Comparison of ENCODE assay signal across 8 mouse cellular contexts in genomic region chr16:13902888-13903483, GRCm38 (mm10). TPM values are rescaled to one million over a fixed set of nuclear protein-coding genes. Genes with fewer than 3 reads are reported as not detected.
DNase-seq lines count a peak whose midpoint lies in the region; ATAC-seq and TF ChIP-seq lines count a peak whose summit lies in the region.

TSS of gene Pdxdc1 (minus strand) at chr16:13903131.
TSS of gene Mpv17l (plus strand) at chr16:13903161.

- peak; percentile 95 for DNase-seq in c-Kit-positive CD71-positive TER-119-positive erythroid progenitor cells, embryonic 14.5 days (ENCODE audit: low spot score)
- DNase-seq in heart, postnatal 0 days (ENCODE audit: low spot score), result peak; percentile 93
- peak; percentile 98 to 99 for DNase-seq in kidney, postnatal 4 days

- H3K4me2 ChIP-seq in forebrain, embryonic 12.5 days, result peak within 1 kb of the TSS; percentile 81
- H3K4me2 ChIP-seq in heart, postnatal 0 days (ENCODE audit: low read depth, low read length), result peak within 1 kb of the TSS; percentile 81
- H3K4me2 ChIP-seq in liver, embryonic 16.5 days (ENCODE audit: low read depth, low read length), result peak within 1 kb of the TSS; percentile 92
- H3K4me2 ChIP-seq in neural tube, embryonic 13.5 days, result peak within 1 kb of the TSS; percentile 82

- no peak for TF ChIP-seq CTCF in E14TG2a.4 (conservative IDR thresholded peaks at IDR 0.05; ENCODE audit: low read length)
- no peak for TF ChIP-seq CTCF in heart, postnatal 0 days (IDR thresholded peaks at IDR 0.05; ENCODE audit: low read depth)
- no peak for TF ChIP-seq CTCF in testis, adult 2 months (IDR thresholded peaks at IDR 0.05; ENCODE audit: control insufficient read depth, insufficient read depth, insufficient replicate concordance, low read depth, low read length)

- peak within 1 kb of the TSS; percentile 99 for H3K4me3 ChIP-seq in E14TG2a.4 (replicated peaks; ENCODE audit: low read length)
- peak within 1 kb of the TSS; percentile 86 for H3K4me3 ChIP-seq in forebrain, embryonic 12.5 days (replicated peaks)
- peak within 1 kb of the TSS; percentile 98 for H3K4me3 ChIP-seq in heart, postnatal 0 days (ENCODE audit: low read depth, low read length)
- H3K4me3 ChIP-seq in liver, embryonic 16.5 days (ENCODE audit: low read depth, low read length), result peak within 1 kb of the TSS; percentile 99
- H3K4me3 ChIP-seq in neural tube, embryonic 13.5 days, result peak within 1 kb of the TSS; percentile 92
- peak within 1 kb of the TSS; percentile 99 for H3K4me3 ChIP-seq in testis, adult 2 months (ENCODE audit: control insufficient read depth, low read depth, low read length)

- H3K4me1 ChIP-seq in E14TG2a.4 (replicated peaks; ENCODE audit: low read depth, low read length), result peaks cover 27% of the 10 kb centered on the region
- H3K4me1 ChIP-seq in forebrain, embryonic 12.5 days, result peaks cover 15% of the 10 kb centered on the region
- H3K4me1 ChIP-seq in heart, postnatal 0 days (ENCODE audit: control insufficient read depth, insufficient read depth), result peaks cover 10% of the 10 kb centered on the region; the same call in 1 of the 2 replicates
- peaks cover 14% of the 10 kb centered on the region for H3K4me1 ChIP-seq in liver, embryonic 16.5 days (ENCODE audit: control insufficient read depth, low read depth, low read length)
- peaks cover 19% of the 10 kb centered on the region for H3K4me1 ChIP-seq in neural tube, embryonic 13.5 days (replicated peaks)
- peaks cover 11% of the 10 kb centered on the region for H3K4me1 ChIP-seq in testis, adult 2 months (ENCODE audit: control insufficient read depth, insufficient read depth, low read length)

- no peaks in the 10 kb centered on the region for H3K27me3 ChIP-seq in E14TG2a.4 (ENCODE audit: insufficient read depth, low read length)
- H3K27me3 ChIP-seq in forebrain, embryonic 12.5 days, result no peaks in the 10 kb centered on the region
- H3K27me3 ChIP-seq in heart, postnatal 0 days (ENCODE audit: control insufficient read depth, insufficient read depth, low read length), result no peaks in the 10 kb centered on the region
- H3K27me3 ChIP-seq in liver, embryonic 16.5 days (ENCODE audit: control insufficient read depth, insufficient read depth, low read depth, low read length), result no peaks in the 10 kb centered on the region
- no peaks in the 10 kb centered on the region for H3K27me3 ChIP-seq in neural tube, embryonic 13.5 days
- H3K27me3 ChIP-seq in testis, adult 2 months (ENCODE audit: control insufficient read depth, insufficient read depth, low read length), result no peaks in the 10 kb centered on the region

- no peaks in the 10 kb centered on the region for H3K9me3 ChIP-seq in E14TG2a.4 (ENCODE audit: low read length)
- H3K9me3 ChIP-seq in forebrain, embryonic 12.5 days, result no peaks in the 10 kb centered on the region
- no peaks in the 10 kb centered on the region for H3K9me3 ChIP-seq in heart, postnatal 0 days (replicated peaks; ENCODE audit: control insufficient read depth, low read length)
- H3K9me3 ChIP-seq in liver, embryonic 16.5 days (replicated peaks; ENCODE audit: control insufficient read depth, low read length), result no peaks in the 10 kb centered on the region
- no peaks in the 10 kb centered on the region for H3K9me3 ChIP-seq in neural tube, embryonic 13.5 days

- TF ChIP-seq EP300 in heart, postnatal 0 days (IDR thresholded peaks at IDR 0.05; ENCODE audit: low read depth), result 0 out of 2 replicates have a peak, but pooled peaks have one; percentile 10

- peak; percentile 98 for ATAC-seq in forebrain, embryonic 12.5 days (ENCODE audit: low FRiP score)
- peak; percentile 97 for ATAC-seq in heart, postnatal 0 days (ENCODE audit: insufficient read depth, low read depth)
- peak; percentile 98 for ATAC-seq in liver, embryonic 16.5 days (ENCODE audit: low read depth)
- ATAC-seq in neural tube, embryonic 13.5 days (ENCODE audit: low read depth), result peak; percentile 97

- TF ChIP-seq POLR2A in testis, adult 2 months (IDR thresholded peaks at IDR 0.05; ENCODE audit: control insufficient read depth, low read depth, low read length), result peak; percentile 64

- WGBS in forebrain, embryonic 12.5 days, result under 1% methylated on average over 57 of the region's 57 CpGs
- WGBS in heart, postnatal 0 days, result under 1% methylated on average over 54 of the region's 57 CpGs
- under 1% methylated on average over 44 of the region's 57 CpGs for WGBS in liver, embryonic 16.5 days (ENCODE audit: insufficient replicate concordance)
- under 1% methylated on average over 34 of the region's 57 CpGs for WGBS in neural tube, embryonic 13.5 days

- peak within 1 kb of the TSS; percentile 84 for H3K27ac ChIP-seq in forebrain, embryonic 12.5 days
- H3K27ac ChIP-seq in heart, postnatal 0 days (ENCODE audit: low read depth), result peak within 1 kb of the TSS; percentile 79
- H3K27ac ChIP-seq in liver, embryonic 16.5 days (ENCODE audit: low read length), result peak within 1 kb of the TSS; percentile 90
- peak within 1 kb of the TSS; percentile 92 for H3K27ac ChIP-seq in neural tube, embryonic 13.5 days (replicated peaks)
- peak within 1 kb of the TSS; percentile 97 for H3K27ac ChIP-seq in testis, adult 2 months (ENCODE audit: control insufficient read depth, insufficient read depth, low read depth, low read length)

- H3K36me3 ChIP-seq in E14TG2a.4 (ENCODE audit: insufficient read depth, low read length), result peaks cover 8% of the 10 kb centered on the region
- H3K36me3 ChIP-seq in forebrain, embryonic 12.5 days (replicated peaks), result no peaks in the 10 kb centered on the region
- no peaks in the 10 kb centered on the region for H3K36me3 ChIP-seq in heart, postnatal 0 days (replicated peaks; ENCODE audit: control insufficient read depth, insufficient read depth, low read length)
- H3K36me3 ChIP-seq in liver, embryonic 16.5 days (ENCODE audit: control insufficient read depth, insufficient read depth), result no peaks in the 10 kb centered on the region
- no peaks in the 10 kb centered on the region for H3K36me3 ChIP-seq in neural tube, embryonic 13.5 days
- no peaks in the 10 kb centered on the region for H3K36me3 ChIP-seq in testis, adult 2 months (ENCODE audit: control insufficient read depth, insufficient read depth, low read length)

- H3K9ac ChIP-seq in forebrain, embryonic 12.5 days, result peak within 1 kb of the TSS; percentile 85
- peak within 1 kb of the TSS; percentile 94 for H3K9ac ChIP-seq in heart, postnatal 0 days (replicated peaks; ENCODE audit: low read depth, low read length)
- peak within 1 kb of the TSS; percentile 98 for H3K9ac ChIP-seq in liver, embryonic 16.5 days (ENCODE audit: low read depth, low read length)
- H3K9ac ChIP-seq in neural tube, embryonic 13.5 days, result peak within 1 kb of the TSS; percentile 94

RNA-seq across cellular contexts. Expression of gene Pdxdc1, which starts in this region (rescaled TPM):
- 67.7 and 72.1 TPM in 2 replicates for polyA plus RNA-seq in forebrain, embryonic 12.5 days (2016; fragmentation: Nextera tagmentation; extraction: Ambion mirVana)
- 75.6 and 96.8 TPM in 2 replicates for total RNA-seq in heart, postnatal 0 days (2014; rRNA removed; ENCODE audit: low replicate concordance)
- polyA plus RNA-seq in heart, postnatal 0 days (2015; fragmentation: Nextera tagmentation; extraction: Ambion mirVana), result 46.4 and 49.9 TPM in 2 replicates
- 24.3 and 25.2 TPM in 2 replicates for polyA plus RNA-seq in liver, embryonic 16.5 days (2015; fragmentation: Nextera tagmentation; extraction: Ambion mirVana)
- 66.0 and 78.6 TPM in 2 replicates for polyA plus RNA-seq in neural tube, embryonic 13.5 days (2015; fragmentation: Nextera tagmentation; extraction: Ambion mirVana)
- polyA plus RNA-seq in testis, adult 2 months (2012; rRNA removed), result 180 and 182 TPM in 2 replicates

RNA-seq across cellular contexts. Expression of gene Mpv17l, which starts in this region (rescaled TPM):
- 3.6 and 4.7 TPM in 2 replicates for polyA plus RNA-seq in forebrain, embryonic 12.5 days (2016; fragmentation: Nextera tagmentation; extraction: Ambion mirVana)
- total RNA-seq in heart, postnatal 0 days (2014; rRNA removed; ENCODE audit: low replicate concordance), result 2.0 and 2.7 TPM in 2 replicates
- 1.4 and 2.3 TPM in 2 replicates for polyA plus RNA-seq in heart, postnatal 0 days (2015; fragmentation: Nextera tagmentation; extraction: Ambion mirVana)
- polyA plus RNA-seq in liver, embryonic 16.5 days (2015; fragmentation: Nextera tagmentation; extraction: Ambion mirVana), result 2.2 and 2.8 TPM in 2 replicates
- 17.2 and 17.7 TPM in 2 replicates for polyA plus RNA-seq in neural tube, embryonic 13.5 days (2015; fragmentation: Nextera tagmentation; extraction: Ambion mirVana)
- polyA plus RNA-seq in testis, adult 2 months (2012; rRNA removed), result 2.7 and 2.9 TPM in 2 replicates

Comparison
In these comparisons a context has a peak if more than half of its experiments do, and no peak if none do; other contexts are left out.
1. Peak in every context shown above with its lines: DNase-seq, ATAC-seq, H3K4me3 ChIP-seq and H3K27ac ChIP-seq.